10 mouse cellular contexts compared by ENCODE assay signal in genomic region chrX:150662809-150663208, GRCm38 (mm10). TPM values are rescaled to one million over a fixed set of nuclear protein-coding genes. Genes with fewer than 3 reads are reported as not detected.
A peak's percentile ranks its signal among the peaks of the same experiment; 100 is the strongest.
DNase-seq lines count a peak whose midpoint lies in the region; ATAC-seq and TF ChIP-seq lines count a peak whose summit lies in the region.
"Had no signal": no experiment of that assay in that cellular context is flagged by ENCODE, and none has a peak within 500 bp of the region (broad histone marks: within the 10 kb centered on the region; RNA-seq: fewer than 3 reads in every experiment).

No protein-coding gene starts in this region.

- WGBS in forebrain, embryonic 16.5 days = 44% methylated on average over 4 of the region's 4 CpGs
- WGBS in forebrain, embryonic 15.5 days = 42% methylated on average over 4 of the region's 4 CpGs
- WGBS in lung, embryonic 14.5 days = 35% methylated on average over 4 of the region's 4 CpGs

- peak; percentile 49; the same call in 1 of the 2 replicates for ATAC-seq in forebrain, embryonic 16.5 days
- ATAC-seq in forebrain, embryonic 15.5 days (replicated peaks) = no peak
- no peak for ATAC-seq in lung, embryonic 14.5 days (ENCODE audit: insufficient read depth)

- intact Hi-C loops in left cerebral cortex, postnatal 10 days (cut with DNase I) = loop anchor here (10.0 kb wide), 1 partner anchor 292 kb away; no protein-coding TSS in a partner anchor

- H3K4me3 ChIP-seq in forebrain, embryonic 16.5 days (replicated peaks; ENCODE audit: low read length) = no peak overlapping the region
- no peak overlapping the region for H3K4me3 ChIP-seq in forebrain, embryonic 15.5 days
- H3K4me3 ChIP-seq in lung, embryonic 14.5 days (ENCODE audit: low read depth, low read length) = no peak overlapping the region
- H3K4me3 ChIP-seq: hindbrain, embryonic 13.5 days; liver, embryonic 15.5 days had no signal

- no peaks in the 10 kb centered on the region for H3K4me1 ChIP-seq in forebrain, embryonic 16.5 days (replicated peaks; ENCODE audit: control insufficient read depth, insufficient read depth, low read length)
- no peaks in the 10 kb centered on the region for H3K4me1 ChIP-seq in forebrain, embryonic 15.5 days
- no peaks in the 10 kb centered on the region for H3K4me1 ChIP-seq in lung, embryonic 14.5 days (ENCODE audit: insufficient read depth)
- H3K4me1 ChIP-seq: hindbrain, embryonic 13.5 days; liver, embryonic 15.5 days had no signal

- no peak overlapping the region for H3K4me2 ChIP-seq in forebrain, embryonic 16.5 days (ENCODE audit: low read length)
- no peak overlapping the region for H3K4me2 ChIP-seq in forebrain, embryonic 15.5 days (replicated peaks)
- no peak overlapping the region for H3K4me2 ChIP-seq in lung, embryonic 14.5 days
- H3K4me2 ChIP-seq: hindbrain, embryonic 13.5 days; liver, embryonic 15.5 days had no signal

- no peaks in the 10 kb centered on the region for H3K9me3 ChIP-seq in forebrain, embryonic 16.5 days (ENCODE audit: control insufficient read depth, low read length)
- H3K9me3 ChIP-seq in forebrain, embryonic 15.5 days = no peaks in the 10 kb centered on the region
- no peaks in the 10 kb centered on the region for H3K9me3 ChIP-seq in lung, embryonic 14.5 days (ENCODE audit: low read depth, low read length)
- H3K9me3 ChIP-seq: hindbrain, embryonic 13.5 days; liver, embryonic 15.5 days had no signal

- TF ChIP-seq CTCF in lung, embryonic 14.5 days (IDR thresholded peaks at IDR 0.05; ENCODE audit: low read depth) = peak; percentile 36; the same call in 1 of the 2 replicates

- no peaks in the 10 kb centered on the region for H3K36me3 ChIP-seq in forebrain, embryonic 16.5 days (ENCODE audit: control insufficient read depth, insufficient read depth)
- no peaks in the 10 kb centered on the region for H3K36me3 ChIP-seq in forebrain, embryonic 15.5 days
- H3K36me3 ChIP-seq in lung, embryonic 14.5 days (ENCODE audit: insufficient read depth) = no peaks in the 10 kb centered on the region
- H3K36me3 ChIP-seq: hindbrain, embryonic 13.5 days; liver, embryonic 15.5 days had no signal

- H3K27me3 ChIP-seq in forebrain, embryonic 16.5 days (replicated peaks; ENCODE audit: control insufficient read depth, insufficient read depth, low read length) = no peaks in the 10 kb centered on the region
- H3K27me3 ChIP-seq in forebrain, embryonic 15.5 days = no peaks in the 10 kb centered on the region
- no peaks in the 10 kb centered on the region for H3K27me3 ChIP-seq in lung, embryonic 14.5 days (ENCODE audit: insufficient read depth, low read length)

- no peak overlapping the region for H3K27ac ChIP-seq in forebrain, embryonic 16.5 days (ENCODE audit: low read length)
- H3K27ac ChIP-seq in forebrain, embryonic 15.5 days (replicated peaks) = no peak overlapping the region
- no peak overlapping the region for H3K27ac ChIP-seq in lung, embryonic 14.5 days (ENCODE audit: low read depth)
- H3K27ac ChIP-seq: hindbrain, embryonic 13.5 days; liver, embryonic 15.5 days had no signal

- no peak overlapping the region for H3K9ac ChIP-seq in forebrain, embryonic 16.5 days (replicated peaks; ENCODE audit: low read depth, low read length)
- H3K9ac ChIP-seq in forebrain, embryonic 15.5 days (replicated peaks) = no peak overlapping the region
- H3K9ac ChIP-seq in lung, embryonic 14.5 days = no peak overlapping the region
- H3K9ac ChIP-seq: hindbrain, embryonic 13.5 days; liver, embryonic 15.5 days had no signal

- DNase-seq in lung, embryonic 14.5 days = peak; percentile 24
- no peak for DNase-seq in lung, adult 18-20 months
- peak; percentile 28 for DNase-seq in adrenal gland, postnatal 25 days
- peak; percentile 53 for DNase-seq in lung, postnatal 36 days
- no peak for DNase-seq in left cerebral cortex, postnatal 10 days (ENCODE audit: extremely low spot score in 1 of 2, low spot score in 2 of 2)
- no peak for DNase-seq in urinary bladder, postnatal 4 days (ENCODE audit: low spot score in 2 of 2)

RNA-seq across cellular contexts. Expression of gene Tro, which starts 5.4 kb away (rescaled TPM):
- 70.8 and 82.4 TPM in 2 replicates for polyA plus RNA-seq in forebrain, embryonic 16.5 days (2015; fragmentation: Nextera tagmentation; extraction: Ambion mirVana)
- polyA plus RNA-seq in forebrain, embryonic 15.5 days (2015; fragmentation: Nextera tagmentation; extraction: Ambion mirVana) = 59.5 and 59.6 TPM in 2 replicates
- 27.2 and 28.2 TPM in 2 replicates for polyA plus RNA-seq in lung, embryonic 14.5 days (2014; fragmentation: Nextera tagmentation; extraction: Ambion mirVana)
- 8.2 and 10.2 TPM in 2 replicates for total RNA-seq in adrenal gland, postnatal 25 days (2021)
- total RNA-seq in left cerebral cortex, postnatal 10 days (2021) = 100 to 1,000 TPM; 153 to 162 TPM

Comparison
In these comparisons a context has a peak if more than half of its experiments do, and no peak if none do; other contexts are left out.
1. DNase-seq: peak in lung, embryonic 14.5 days (single experiment), adrenal gland, postnatal 25 days (single experiment) and lung, postnatal 36 days (single experiment); none in lung, adult 18-20 months (0 of 2), left cerebral cortex, postnatal 10 days (0 of 2) and urinary bladder, postnatal 4 days (0 of 2).